Mouse (Mus musculus) heart, embryonic 16.5 days (tissue): ENCODE measurements around the gene Zfp846. TPM values are rescaled to one million over a fixed set of nuclear protein-coding genes. Genes with fewer than 3 reads are reported as not detected.

Experiments
- ATAC-seq: fragments of 200-750 bp; cut with Nextera tagmentation; replicated peaks from 2 replicates; pipeline ENCODE4 v1.8.0; 2017; ENCODE audit warnings: moderate number of reproducible peaks; ENCODE audit not compliant: insufficient read depth, low FRiP score; ENCODE audit errors: extremely low read depth
- H3K27ac ChIP-seq: fragments of 300-500 bp; sonication (generic); 2 replicates; pipeline ENCODE4 v1.5.1; 2014; ENCODE audit warnings: mild to moderate bottlenecking, low read length, control low read depth, moderate library complexity
- H3K27me3 ChIP-seq: fragments of 300-500 bp; sonication (generic); 2 replicates; pipeline ENCODE4 v1.6.1; 2014; ENCODE audit warnings: low read length, mixed read lengths; ENCODE audit not compliant: control insufficient read depth, insufficient read depth
- H3K36me3 ChIP-seq: fragments of 300-500 bp; sonication (generic); 2 replicates; pipeline ENCODE4 v1.6.1; 2014; ENCODE audit not compliant: control insufficient read depth, insufficient read depth
- H3K4me1 ChIP-seq: fragments of 300-500 bp; sonication (generic); 2 replicates; pipeline ENCODE4 v1.6.1; 2014; ENCODE audit warnings: low read length, mixed read lengths; ENCODE audit not compliant: control insufficient read depth, insufficient read depth
- H3K4me2 ChIP-seq: fragments of 300-500 bp; sonication (generic); 2 replicates; pipeline ENCODE4 v1.6.1; 2014; ENCODE audit warnings: low read depth, mild to moderate bottlenecking, control low read depth, low read length
- H3K4me3 ChIP-seq: fragments of 300-500 bp; sonication (generic); 2 replicates; pipeline ENCODE4 v1.5.1; 2014; ENCODE audit warnings: mild to moderate bottlenecking, control low read depth, low read length
- H3K9ac ChIP-seq: fragments of 300-500 bp; sonication (generic); 2 replicates; pipeline ENCODE4 v1.6.1; 2014; ENCODE audit warnings: low read length, control low read depth
- H3K9me3 ChIP-seq: fragments of 300-500 bp; sonication (generic); replicated peaks from 2 replicates; pipeline ENCODE4 v1.6.1; 2016; ENCODE audit warnings: low read length; ENCODE audit not compliant: control insufficient read depth
- WGBS: fragments of 180-500 bp; shearing (Covaris S2); extraction: QIAGEN DNeasy Blood & Tissue Kit; methylation state at CpG from one replicate; pipeline ENCODE4 v1.1.7; 2014; 5-methylcytosine and 5-hydroxymethylcytosine counted together
- polyA plus RNA-seq: library from polyadenylated mRNA; unstranded; fragments of >200 nt; fragmentation: Nextera tagmentation; extraction: Ambion mirVana; gene quantifications from 2 replicates; pipeline ENCODE4 v1.2.1, GENCODE M21; 2015

Zfp846 gene
- polyA plus RNA-seq, result 11.4 and 12.0 TPM in 2 replicates

DNA sequence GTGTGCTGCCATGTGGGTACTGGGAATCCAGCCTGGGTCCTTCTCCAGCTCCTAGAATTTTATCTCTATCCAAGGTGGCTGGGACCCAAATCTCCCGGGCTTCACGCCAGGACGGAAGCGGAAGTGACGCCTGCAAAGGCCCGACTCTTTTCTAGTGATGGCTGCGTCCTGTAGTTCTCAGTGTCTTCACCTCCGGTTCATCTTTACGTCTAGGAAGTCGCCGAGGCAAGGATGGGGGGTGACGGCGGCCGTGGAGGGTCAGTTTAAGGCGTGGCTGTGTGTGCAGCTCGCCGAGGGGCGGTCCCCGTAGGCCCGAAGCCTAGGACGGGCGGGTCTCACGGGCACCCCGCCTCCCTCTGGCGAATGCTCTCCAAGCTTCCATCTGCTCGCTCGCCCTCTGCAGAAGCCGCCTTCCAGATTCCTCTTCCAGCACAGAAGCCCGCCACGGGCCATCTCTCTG, at the start of gene Zfp846:
TSS of gene Zfp846 (plus strand) at position 117 of the 460 bp plus-strand sequence.
- Histone ChIP-seq H3K4me3 (peak within 1 kb of the TSS; percentile 84), H3K9ac (peak within 1 kb of the TSS; percentile 84), H3K27ac (peak within 1 kb of the TSS; percentile 81), H3K4me1 (no peaks in the 10 kb centered on the region), H3K27me3 (peaks cover 8% of the 10 kb centered on the region), H3K36me3 (peaks cover 16% of the 10 kb centered on the region), H3K4me2 (peak within 1 kb of the TSS; percentile 74), H3K9me3 (peaks cover 10% of the 10 kb centered on the region)
- peak; percentile 98 for ATAC-seq
- WGBS, result 0% methylated on average over 30 of the region's 30 CpGs

DNA sequence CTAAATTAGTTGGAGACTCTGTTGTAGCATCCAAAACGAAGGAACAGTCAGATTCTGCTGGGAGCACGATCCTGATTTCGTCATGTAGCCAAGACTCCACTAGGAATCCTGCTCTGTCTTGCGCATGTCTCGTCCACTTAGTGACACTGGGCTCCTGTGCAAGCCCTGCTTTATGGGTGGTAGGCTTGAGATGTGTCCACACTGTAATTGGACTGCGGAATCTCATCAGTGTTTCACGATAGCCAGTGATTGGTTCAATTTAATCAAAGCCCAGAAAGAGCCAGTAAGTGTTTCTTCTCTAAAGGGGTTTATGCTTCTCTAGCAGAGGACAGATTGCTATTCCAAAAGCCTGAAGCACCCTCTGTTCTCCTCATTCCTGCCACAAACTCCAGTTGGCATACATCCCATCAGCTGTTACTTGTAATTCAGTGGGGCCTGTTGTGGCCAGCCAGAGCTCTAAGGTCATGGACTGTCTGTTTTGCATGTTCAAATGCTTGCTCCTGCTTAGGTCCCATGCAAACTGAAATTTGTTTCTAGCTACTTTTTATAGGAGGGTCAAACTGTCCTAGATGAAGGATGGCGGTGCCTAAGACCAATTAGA, 46.7 kb upstream of the Zfp846 start:
- 70% methylated on average over 8 of the region's 8 CpGs for WGBS
- Histone ChIP-seq H3K4me3 (no peak overlapping the region), H3K9me3 (no peaks in the 10 kb centered on the region), H3K9ac (no peak overlapping the region), H3K36me3 (no peaks in the 10 kb centered on the region), H3K4me2 (no peak overlapping the region), H3K4me1 (no peaks in the 10 kb centered on the region), H3K27me3 (no peaks in the 10 kb centered on the region; the same call in none of the 2 replicates), H3K27ac (no peak overlapping the region)
- no peak for ATAC-seq

DNA sequence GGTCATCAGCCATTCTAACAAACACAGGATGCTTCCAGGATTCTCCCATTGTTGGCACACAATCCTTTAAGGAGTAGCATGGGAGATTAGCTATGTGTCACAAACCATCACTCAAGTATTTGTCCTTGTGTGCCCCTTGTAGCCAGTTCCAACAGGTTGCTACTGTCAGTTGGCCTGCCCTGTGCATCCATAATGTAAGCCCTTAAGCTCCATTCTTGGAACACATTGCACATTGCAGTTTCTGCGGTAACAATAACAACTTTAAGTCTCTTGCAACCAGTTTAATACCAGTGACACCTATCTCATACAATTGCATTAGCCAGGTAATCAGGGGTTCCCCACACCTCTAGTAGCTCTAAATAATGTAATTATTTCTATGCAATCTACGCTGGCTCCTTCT, 44.5 kb upstream of the Zfp846 start:
- H3K9ac ChIP-seq, result no peak overlapping the region
- H3K4me1 ChIP-seq, result no peaks in the 10 kb centered on the region
- 85% methylated on average over 2 of the region's 2 CpGs for WGBS
- no peak overlapping the region for H3K27ac ChIP-seq
- H3K27me3 ChIP-seq, result no peaks in the 10 kb centered on the region; the same call in none of the 2 replicates
- no peak for ATAC-seq
- no peak overlapping the region for H3K4me3 ChIP-seq
- no peaks in the 10 kb centered on the region for H3K36me3 ChIP-seq
- H3K9me3 ChIP-seq, result no peaks in the 10 kb centered on the region
- no peak overlapping the region for H3K4me2 ChIP-seq

DNA sequence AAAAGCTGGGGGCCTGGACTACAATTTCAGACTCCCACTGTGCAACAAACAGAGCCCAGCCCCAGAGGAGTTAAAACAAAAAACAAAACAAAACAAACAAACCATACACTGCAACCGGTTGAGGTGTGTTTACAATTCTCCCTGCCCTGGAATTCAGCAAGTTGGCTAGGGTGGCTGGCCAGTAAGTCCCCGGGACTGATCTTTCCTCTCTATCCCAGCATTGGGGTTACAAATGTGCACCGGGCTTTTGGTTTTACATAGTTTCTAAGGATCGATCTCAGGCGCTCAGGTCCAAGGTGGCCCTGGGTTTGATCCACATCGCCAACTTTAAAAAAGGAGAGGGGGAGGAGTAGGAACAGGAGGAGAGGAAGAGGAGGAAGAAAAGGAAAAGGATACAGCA, 37.6 kb upstream of the Zfp846 start:
- WGBS, result 45% methylated on average over 6 of the region's 6 CpGs
- Histone ChIP-seq H3K9me3 (no peaks in the 10 kb centered on the region), H3K4me1 (peaks cover 6% of the 10 kb centered on the region; the same call in 1 of the 2 replicates), H3K36me3 (no peaks in the 10 kb centered on the region), H3K9ac (no peak overlapping the region), H3K27ac (peak overlapping the region; percentile 91; the same call in 1 of the 2 replicates), H3K27me3 (no peaks in the 10 kb centered on the region; the same call in 1 of the 2 replicates), H3K4me2 (no peak overlapping the region), H3K4me3 (no peak overlapping the region)
- no peak for ATAC-seq

DNA sequence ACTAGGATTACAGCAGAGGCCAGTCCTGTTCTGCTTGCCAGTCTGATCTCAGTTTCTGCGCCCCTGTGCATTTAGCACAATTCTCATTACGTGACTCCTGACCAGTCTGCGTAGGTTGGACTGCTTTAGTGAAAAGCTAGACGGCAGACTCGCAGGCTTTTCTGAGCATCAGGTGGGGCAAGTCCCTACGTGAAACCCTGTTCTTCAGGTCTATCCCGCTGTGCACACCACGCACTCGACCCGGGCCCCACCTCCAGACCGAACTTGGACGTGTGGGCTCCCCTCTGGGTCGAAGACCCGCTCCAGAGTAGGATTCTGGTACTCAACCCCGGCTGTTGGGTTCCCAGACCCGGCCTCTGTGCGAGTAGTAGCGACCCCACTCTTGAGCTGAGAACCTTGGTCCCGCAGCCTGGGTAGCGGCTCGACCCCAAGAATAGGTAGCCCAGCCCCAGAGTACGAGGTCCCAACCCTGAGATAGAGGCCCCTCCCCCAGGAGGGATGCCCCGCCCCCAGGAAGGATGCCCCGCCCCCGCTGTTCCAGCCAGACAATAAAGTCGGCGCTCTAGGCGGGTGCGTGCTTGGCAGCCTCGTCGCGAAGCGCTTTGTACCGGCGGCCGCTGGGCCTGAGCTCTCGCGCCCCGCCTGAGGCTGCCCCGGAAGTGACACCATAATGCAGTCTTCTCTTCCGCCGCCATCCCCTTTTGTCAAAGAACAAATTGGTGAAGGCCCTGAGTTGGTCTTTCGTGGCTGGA, 36.8 kb upstream of the Zfp846 start:
- Histone ChIP-seq H3K36me3 (no peaks in the 10 kb centered on the region), H3K4me3 (peak overlapping the region; percentile 58), H3K27me3 (no peaks in the 10 kb centered on the region; the same call in 1 of the 2 replicates), H3K9me3 (no peaks in the 10 kb centered on the region), H3K4me2 (peak overlapping the region; percentile 92), H3K4me1 (peaks cover 6% of the 10 kb centered on the region; the same call in 1 of the 2 replicates), H3K27ac (peak overlapping the region; percentile 91), H3K9ac (peak overlapping the region; percentile 65)
- peak; percentile 92 for ATAC-seq
- WGBS, result 4% methylated on average over 43 of the region's 43 CpGs

DNA sequence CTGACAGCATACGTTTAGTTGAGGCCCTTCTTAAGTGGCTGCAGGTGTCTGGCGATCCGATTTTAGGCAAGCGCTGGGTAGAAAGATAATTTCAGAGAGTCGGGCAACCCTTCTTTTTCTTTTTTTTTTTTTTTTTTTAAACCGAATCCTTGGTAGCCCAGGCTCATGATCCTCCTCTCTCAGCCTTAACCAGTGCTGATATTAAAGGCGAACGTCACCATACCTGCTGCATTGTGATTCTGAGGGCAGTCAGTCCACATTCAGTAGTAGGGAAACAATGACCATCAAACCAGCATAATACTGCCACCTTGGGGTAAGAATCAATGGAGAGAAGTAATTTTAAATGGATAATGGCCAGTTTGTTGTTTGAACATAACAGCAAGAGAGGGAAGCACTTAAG, 35.9 kb upstream of the Zfp846 start:
- Histone ChIP-seq H3K27ac (peak overlapping the region; percentile 91), H3K4me1 (peaks cover 6% of the 10 kb centered on the region; the same call in 1 of the 2 replicates), H3K9me3 (no peaks in the 10 kb centered on the region), H3K4me2 (peak overlapping the region; percentile 92), H3K27me3 (no peaks in the 10 kb centered on the region; the same call in 1 of the 2 replicates), H3K9ac (peak overlapping the region; percentile 65), H3K36me3 (no peaks in the 10 kb centered on the region), H3K4me3 (peak overlapping the region; percentile 58)
- no peak for ATAC-seq
- 20% methylated on average over 8 of the region's 8 CpGs for WGBS

DNA sequence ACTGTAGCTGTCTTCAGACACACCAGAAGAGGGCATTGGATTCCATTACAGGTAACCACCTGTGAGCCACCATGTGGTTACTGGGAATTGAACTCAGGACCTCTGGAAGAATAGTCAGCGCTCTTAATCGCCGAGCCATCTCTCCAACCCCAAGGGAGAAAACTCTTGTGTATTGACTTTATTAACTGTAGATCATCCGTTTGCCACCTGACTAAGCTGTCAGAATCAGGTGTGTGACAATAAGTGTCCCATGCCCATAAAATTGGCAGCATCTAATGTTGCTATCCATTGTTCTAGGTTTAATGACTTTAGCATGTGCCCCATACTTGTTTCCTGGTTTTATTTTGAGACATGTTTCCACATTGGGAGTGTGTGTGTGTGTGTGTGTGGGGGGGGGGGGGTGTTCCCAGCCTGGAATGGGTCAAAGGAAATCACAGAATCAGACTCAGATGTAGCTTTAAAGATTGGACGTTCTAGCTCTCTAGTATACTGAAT, 29.3 kb upstream of the Zfp846 start:
- no peak for ATAC-seq
- Histone ChIP-seq H3K4me1 (no peaks in the 10 kb centered on the region), H3K36me3 (no peaks in the 10 kb centered on the region), H3K4me2 (no peak overlapping the region), H3K9me3 (no peaks in the 10 kb centered on the region), H3K9ac (no peak overlapping the region), H3K4me3 (no peak overlapping the region), H3K27ac (0 out of 2 replicates have a peak overlapping the region, but pooled peaks have one; percentile 24), H3K27me3 (no peaks in the 10 kb centered on the region; the same call in 1 of the 2 replicates)
- 51% methylated on average over 5 of the region's 5 CpGs for WGBS

DNA sequence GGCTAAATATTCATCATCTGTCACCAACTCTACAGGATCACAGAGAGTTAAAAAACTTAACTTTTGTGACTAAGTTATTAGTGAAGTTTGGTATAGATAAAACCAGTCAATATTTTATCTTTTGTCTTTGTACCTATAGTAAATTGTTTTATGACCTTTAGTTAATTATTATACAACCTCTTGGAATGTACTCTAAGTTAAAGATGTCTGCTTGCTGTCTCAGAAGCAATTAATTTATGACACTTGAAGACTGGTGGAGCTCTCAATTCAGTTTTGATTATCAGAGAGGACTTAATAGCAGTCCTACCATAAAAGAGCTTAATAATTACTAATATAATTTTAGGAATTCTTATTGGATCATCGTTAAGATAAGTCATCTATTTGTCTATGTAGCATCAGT, 28.4 kb upstream of the Zfp846 start:
- H3K4me2 ChIP-seq, result no peak overlapping the region
- H3K9ac ChIP-seq, result no peak overlapping the region
- no peak for ATAC-seq
- no peaks in the 10 kb centered on the region for H3K4me1 ChIP-seq
- no peak overlapping the region for H3K4me3 ChIP-seq
- no peak overlapping the region for H3K27ac ChIP-seq
- H3K9me3 ChIP-seq, result no peaks in the 10 kb centered on the region
- H3K36me3 ChIP-seq, result no peaks in the 10 kb centered on the region
- WGBS, result 52% methylated on average over 1 of the region's 1 CpGs
- no peaks in the 10 kb centered on the region for H3K27me3 ChIP-seq

DNA sequence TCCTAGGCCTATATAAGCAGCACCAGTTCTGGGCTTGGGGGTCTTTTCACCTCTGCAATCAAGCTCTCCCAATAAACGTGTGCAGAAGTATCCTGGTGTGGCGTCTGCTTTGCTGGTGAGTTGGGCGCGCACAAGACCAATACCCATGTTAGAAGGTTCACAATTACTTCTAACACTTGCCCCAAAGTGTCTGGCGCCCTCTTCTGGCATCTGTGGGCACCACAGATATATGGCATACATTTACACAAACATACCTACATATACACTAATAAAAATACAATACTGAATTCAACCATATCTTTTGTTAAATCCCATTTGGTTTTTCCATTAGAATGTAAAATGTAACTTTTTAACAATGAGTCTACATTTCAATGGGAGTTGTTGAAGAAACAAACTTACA, 18.9 kb upstream of the Zfp846 start:
- H3K36me3 ChIP-seq, result no peaks in the 10 kb centered on the region
- no peak overlapping the region for H3K4me2 ChIP-seq
- no peaks in the 10 kb centered on the region; the same call in 1 of the 2 replicates for H3K9me3 ChIP-seq
- no peak overlapping the region for H3K4me3 ChIP-seq
- no peak overlapping the region for H3K27ac ChIP-seq
- 84% methylated on average over 5 of the region's 5 CpGs for WGBS
- H3K4me1 ChIP-seq, result no peaks in the 10 kb centered on the region
- H3K9ac ChIP-seq, result no peak overlapping the region
- H3K27me3 ChIP-seq, result no peaks in the 10 kb centered on the region
- no peak for ATAC-seq
